Mouse (Mus musculus) frontal cortex, postnatal 10 days (tissue): ENCODE data around the gene Htr2a.

Experiments used
- DNase-seq, 2 experiments: peaks; one replicate each; pipeline ENCODE4 v3.0.0; 2022; ENCODE audit warnings: low spot score in 2 of 2, mixed read lengths in 1 of 2

Htr2a gene

DNA sequence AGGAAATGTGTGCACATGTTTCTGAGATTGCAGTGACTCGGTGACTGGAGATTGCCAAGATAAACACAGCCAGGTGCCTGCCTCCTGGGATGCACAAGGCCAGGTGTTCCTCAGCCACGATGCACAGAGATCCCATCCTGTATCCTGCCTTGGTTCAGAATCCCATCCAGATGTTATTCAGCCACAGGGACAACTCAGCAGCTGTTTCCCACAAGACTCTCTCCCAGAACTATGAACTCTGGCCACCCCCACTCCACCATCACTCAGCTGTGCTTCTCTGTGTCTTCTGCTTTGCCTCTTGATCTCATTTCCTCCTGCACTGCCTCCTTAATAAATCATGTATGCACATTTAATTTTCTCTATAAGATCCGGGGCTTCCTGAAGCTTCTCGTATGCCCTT is 56.1 kb downstream of the Htr2a start:
- no peak for DNase-seq

DNA sequence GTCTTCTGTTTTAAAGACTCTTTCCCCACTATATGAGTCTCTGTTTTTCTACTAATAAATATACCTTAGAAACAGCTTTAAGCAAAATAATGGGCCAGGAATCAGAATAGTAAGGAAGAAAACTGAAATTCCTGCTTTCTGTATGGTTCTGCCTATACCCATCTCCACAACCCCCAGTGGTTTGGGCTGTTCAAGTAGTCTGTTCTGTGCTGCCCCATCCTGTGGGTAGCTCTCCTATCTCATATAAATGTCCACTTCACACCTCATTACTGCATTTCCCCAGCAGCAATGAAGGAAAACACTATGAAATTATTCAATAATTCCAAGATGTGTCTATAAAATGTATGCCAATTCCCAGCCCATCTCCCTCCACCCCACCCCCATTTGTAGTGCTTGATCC is 56.8 kb downstream of the Htr2a start:
- no peak for DNase-seq

DNA sequence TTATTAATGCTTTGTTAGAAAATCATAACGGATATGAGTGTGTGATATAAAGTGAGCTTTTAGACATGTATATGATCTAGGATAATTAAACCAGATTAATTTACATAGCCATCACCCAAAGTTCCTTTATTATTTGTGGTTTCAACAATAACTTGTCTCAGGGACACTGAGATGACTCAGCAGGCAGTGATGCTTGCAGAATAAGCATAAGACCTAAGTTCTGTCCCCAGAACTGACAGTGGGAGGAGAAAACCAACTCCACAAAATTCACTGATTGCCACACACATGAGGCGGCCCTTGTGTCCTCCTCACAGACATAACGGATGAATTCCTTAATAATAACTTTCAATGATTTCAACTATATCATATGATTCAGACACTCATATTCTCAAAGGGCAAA is 58.6 kb downstream of the Htr2a start:
- DNase-seq = no peak

DNA sequence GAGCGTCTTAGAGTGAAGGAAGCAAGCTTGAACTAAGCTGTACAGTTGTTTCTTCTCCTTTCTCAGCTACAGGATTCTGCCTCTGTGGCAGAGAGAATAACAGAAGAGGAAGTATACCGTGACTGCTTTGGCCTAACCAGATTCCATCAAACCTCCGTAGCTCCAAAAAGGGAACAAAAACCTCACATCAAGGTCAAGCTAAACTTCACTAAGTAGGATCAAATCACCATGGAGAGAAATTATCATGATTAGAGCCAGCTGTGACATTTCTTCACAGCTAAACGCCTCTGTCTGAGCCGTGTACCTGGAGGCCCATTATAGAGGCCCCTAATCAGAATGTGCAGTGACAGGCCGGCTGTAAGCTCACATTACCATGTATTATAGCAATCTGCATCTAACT is 63.3 kb downstream of the Htr2a start:
- no peak for DNase-seq

DNA sequence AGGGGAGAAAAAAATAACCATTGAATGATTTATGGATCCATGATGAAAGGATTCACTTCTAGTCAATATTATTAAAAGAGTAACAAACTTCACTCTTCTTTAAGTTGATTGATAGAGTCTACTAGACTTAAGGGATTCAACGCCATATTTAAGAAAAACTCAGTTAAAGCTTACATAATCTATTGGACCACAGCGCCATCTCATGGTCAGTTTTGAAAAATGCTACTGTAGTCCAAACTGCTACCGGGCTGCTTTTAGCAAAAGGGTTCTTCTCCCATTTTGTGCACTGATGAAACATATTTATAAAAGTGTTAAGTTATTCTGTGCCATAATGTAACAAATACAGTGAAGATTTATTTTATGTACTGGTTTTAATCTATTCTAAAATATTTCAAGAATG is 68.4 kb downstream of the Htr2a start:
- DNase-seq = peak in 1 of 2 experiments; percentile 22

DNA sequence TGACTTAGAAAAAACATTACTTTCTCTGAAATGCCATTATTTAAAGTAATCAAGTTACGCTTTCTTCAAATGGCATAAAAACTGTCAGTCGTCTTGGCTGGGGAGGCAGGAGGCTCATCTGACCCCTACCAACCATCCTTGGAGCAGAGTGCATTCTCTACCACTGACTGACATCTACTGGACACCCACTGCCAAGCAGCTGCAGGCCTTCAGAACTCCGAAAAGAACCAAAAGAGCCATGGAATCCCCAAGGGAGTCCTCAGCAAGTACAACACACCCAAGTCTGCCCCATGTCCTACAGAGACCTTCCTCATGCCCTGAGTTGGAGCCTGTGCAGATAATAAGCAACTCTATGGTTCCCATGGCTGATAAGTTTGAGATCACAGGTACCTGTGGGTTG is 82.9 kb downstream of the Htr2a start:
- DNase-seq = no peak

DNA sequence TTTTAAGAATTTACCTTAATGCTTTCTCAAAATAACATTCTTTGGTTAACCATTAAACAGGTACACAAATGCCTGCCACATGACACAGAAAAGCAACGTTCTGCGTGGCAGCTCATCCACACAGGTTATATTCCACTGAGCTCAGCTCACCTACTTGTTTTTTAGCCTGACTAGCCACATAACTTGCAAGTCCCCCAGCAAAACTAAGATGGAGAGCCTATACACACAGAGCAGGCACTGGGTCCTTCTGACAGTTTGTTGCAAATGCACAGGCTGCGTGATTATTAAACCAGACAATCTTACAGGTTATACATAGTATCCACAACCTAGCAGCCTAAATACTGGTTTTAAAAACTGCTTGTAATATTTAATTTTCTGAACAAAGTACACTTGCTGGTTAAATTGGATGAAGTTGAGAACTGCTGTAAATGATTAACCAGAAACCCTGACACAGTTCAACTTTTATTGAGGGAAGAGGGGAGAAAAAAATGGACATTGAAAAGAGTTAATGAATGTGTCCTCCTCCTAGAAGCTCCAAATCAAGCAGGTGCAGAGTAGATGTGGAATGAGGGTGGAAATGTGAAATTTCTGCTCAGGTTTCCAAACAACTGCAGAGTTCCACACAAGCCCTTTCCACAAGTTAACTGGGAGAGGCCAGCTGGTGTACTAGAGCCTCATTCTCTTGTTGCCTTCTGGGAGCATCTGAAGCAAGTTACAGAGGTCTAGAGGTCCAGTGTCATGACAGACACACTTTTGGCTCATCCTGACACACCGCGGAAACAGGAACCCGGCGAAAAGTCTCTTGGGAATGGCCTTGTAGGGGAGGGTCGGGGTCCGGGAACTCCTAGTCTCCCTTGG is 90.8 kb downstream of the Htr2a start:
- no peak for DNase-seq

DNA sequence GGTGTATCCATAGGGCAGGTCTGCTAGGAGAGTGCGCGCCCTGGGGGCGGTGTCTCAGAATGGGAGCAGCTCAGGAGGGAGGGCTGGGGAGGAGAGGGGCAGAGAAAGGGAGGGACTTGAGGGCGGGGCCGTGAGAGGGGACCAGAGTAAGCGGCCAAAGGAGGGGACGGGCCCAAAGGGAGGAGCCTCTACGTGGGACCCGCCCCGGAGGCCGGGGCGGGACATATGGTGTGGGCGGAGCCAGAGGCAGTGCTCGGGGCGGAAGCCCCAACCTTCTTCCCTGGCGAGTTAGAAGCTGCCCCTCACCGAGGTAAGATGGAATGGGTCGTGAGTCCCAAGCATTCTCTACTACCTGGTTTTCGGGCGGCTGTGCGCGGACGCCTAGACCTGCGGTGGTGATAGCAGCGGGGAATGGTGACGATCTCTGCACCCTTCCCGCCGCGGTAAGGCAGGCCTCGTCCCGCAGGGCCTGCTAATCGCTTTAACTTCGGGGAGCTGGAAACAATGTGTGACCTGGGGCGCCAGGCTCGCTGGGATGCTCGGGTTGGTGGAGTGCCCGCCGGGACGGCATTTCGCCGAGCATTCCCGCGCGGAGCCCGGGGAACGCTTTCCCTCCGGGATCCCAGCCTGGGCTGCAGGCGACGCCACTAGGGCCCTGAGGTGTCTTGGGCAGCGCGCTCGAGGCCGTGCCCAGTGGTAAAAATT is 91.6 kb downstream of the Htr2a start, which contains the start of gene Esd:
Esd (plus strand) TSS at position 219 of the 705 bp plus-strand sequence.
- peak; percentile 78 to 85 for DNase-seq

DNA sequence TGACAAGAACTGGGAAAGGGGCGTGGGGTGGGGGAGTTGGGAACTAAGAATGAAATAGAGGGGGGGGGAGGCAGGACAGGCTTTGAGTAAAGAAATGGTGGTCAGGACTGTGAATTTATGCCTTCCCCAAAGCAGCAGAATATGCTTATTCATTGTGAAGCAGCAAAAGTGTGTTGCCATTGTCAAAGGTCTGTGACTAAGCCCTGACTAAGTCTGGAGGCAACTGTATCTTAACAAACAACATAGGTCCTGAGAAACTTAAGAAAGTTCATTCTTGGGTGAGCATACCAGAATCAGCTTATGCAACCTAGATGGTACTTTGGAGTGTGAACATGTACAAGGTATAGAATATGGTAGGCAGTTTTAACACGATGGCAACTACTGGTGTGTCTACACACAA is 92.8 kb downstream of the Htr2a start:
- no peak for DNase-seq

DNA sequence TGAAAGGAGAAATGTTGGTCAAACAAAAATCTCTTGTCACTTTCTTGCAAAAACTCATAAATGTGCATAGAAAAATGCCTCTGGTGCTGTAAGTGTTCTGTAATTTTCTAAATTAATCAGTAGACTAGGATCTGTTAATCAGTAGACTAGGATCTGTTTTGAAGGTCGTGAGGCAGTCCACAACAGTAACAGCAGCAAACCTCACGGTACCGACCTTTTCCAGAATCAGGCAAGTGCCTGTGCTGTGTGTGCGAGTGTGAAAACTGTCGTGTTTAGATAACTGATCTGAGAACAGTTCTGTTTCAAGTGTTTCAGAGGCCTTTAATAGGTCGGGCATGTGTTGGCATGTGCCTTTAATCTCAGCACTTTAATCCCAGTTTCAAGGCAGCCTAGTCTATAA is 94.8 kb downstream of the Htr2a start:
- DNase-seq = no peak

DNA sequence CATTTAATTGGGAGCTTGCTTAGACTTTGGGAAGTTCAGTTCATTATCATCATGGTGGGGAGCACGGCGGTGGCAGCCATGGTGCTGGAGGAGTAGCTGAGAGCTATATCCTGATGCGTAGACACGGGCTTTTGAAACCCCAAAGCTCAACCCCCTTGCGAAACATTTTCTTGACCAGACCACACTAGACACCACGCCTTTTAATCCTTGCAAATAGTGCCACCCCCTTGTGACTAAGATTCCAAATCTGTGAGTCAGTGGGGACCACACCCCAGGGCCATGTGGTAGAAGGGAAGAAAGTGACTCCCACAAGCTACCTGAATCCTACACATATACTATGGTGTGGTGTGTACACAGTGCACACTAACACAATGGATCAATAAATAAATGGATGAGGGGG is 96.2 kb downstream of the Htr2a start:
- DNase-seq = no peak
